ENCODE assay signal across 8 mouse cellular contexts in the genomic region with DNA sequence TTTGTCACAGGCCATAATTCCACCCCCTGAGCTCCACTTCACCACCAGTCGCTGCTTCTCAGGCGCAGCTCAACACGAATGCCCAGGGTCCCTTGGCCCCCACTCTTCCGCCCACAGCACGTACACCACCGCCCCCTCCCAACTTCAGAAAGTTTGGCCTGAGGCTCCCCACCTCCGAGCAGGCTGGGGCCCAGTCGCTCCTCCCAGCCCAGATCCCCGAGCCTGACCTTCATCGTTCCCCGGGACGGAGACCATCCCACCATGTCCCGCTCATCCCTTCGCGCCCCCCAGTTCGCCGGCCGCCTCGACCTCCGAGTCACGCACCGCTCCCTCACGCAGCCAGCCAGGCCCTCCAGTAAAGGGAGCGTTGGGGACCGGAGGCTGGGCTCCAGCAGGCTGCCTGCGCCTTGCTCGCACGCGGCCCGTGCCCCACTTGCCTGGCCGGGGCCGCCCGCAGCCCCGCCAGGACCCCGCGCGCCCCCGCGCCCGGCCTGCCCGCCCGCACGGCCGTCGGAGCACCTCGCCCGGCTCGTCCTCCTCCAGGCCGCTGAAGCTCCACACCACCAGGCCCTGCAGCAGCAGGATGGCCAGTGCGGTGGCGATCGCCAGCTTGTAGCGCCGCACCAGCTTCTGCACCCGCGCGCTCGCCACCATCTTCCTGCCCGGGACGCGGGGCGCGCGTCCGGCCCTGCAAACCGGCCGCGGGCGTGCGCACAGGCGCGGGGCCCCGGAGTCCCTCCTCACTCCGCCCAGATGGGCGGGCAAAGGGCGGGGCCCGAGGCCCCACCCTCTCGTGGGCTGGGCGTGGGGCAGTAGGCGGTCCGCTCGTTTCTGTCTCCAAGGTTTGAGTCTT. TPM values are rescaled to one million over a fixed set of nuclear protein-coding genes. Genes with fewer than 3 reads are reported as not detected.
DNase-seq lines count a peak whose midpoint lies in the region; ATAC-seq and TF ChIP-seq lines count a peak whose summit lies in the region.

TSS of gene Xylt2 (minus strand) at position 762 of the 853 bp plus-strand sequence.

- peak; percentile 89 for TF ChIP-seq POLR2A in CH12.LX (IDR thresholded peaks at IDR 0.05; ENCODE audit: low read depth, low read length)
- TF ChIP-seq POLR2A in testis, adult 2 months (IDR thresholded peaks at IDR 0.05; ENCODE audit: control insufficient read depth, low read depth, low read length), result no peak

- dilution Hi-C loops in CH12.LX (cut with MboI; ENCODE audit: extremely low pct_ligation_motif_present, extremely low pct_unique_long_range_greater_than_20kb, low sequenced_read_pairs), result no loop called here

- TF ChIP-seq EP300 in CH12.LX (IDR thresholded peaks at IDR 0.05; ENCODE audit: low read length), result no peak
- no peak for TF ChIP-seq EP300 in heart, postnatal 0 days (IDR thresholded peaks at IDR 0.05; ENCODE audit: low read depth)

- peak within 1 kb of the TSS; percentile 83 for H3K9ac ChIP-seq in CH12.LX (ENCODE audit: insufficient read depth, low read depth)
- peak within 1 kb of the TSS; percentile 91 for H3K9ac ChIP-seq in forebrain, embryonic 12.5 days
- H3K9ac ChIP-seq in heart, postnatal 0 days (replicated peaks; ENCODE audit: low read depth, low read length), result peak within 1 kb of the TSS; percentile 99
- H3K9ac ChIP-seq in liver, embryonic 16.5 days (ENCODE audit: low read depth, low read length), result peak within 1 kb of the TSS; percentile 80
- peak within 1 kb of the TSS; percentile 95 for H3K9ac ChIP-seq in neural tube, embryonic 13.5 days

- under 1% methylated on average over 80 of the region's 82 CpGs for WGBS in forebrain, embryonic 12.5 days
- WGBS in heart, postnatal 0 days, result under 1% methylated on average over 79 of the region's 82 CpGs
- under 1% methylated on average over 54 of the region's 82 CpGs for WGBS in liver, embryonic 16.5 days (ENCODE audit: insufficient replicate concordance)
- WGBS in neural tube, embryonic 13.5 days, result under 1% methylated on average over 81 of the region's 82 CpGs

- peaks cover 2% of the 10 kb centered on the region for H3K9me3 ChIP-seq in CH12.LX (replicated peaks; ENCODE audit: low read length)
- no peaks in the 10 kb centered on the region for H3K9me3 ChIP-seq in forebrain, embryonic 12.5 days
- H3K9me3 ChIP-seq in heart, postnatal 0 days (replicated peaks; ENCODE audit: control insufficient read depth, low read length), result no peaks in the 10 kb centered on the region
- H3K9me3 ChIP-seq in liver, embryonic 16.5 days (replicated peaks; ENCODE audit: control insufficient read depth, low read length), result no peaks in the 10 kb centered on the region
- no peaks in the 10 kb centered on the region; the same call in 1 of the 2 replicates for H3K9me3 ChIP-seq in neural tube, embryonic 13.5 days

- peak; percentile 95 for ATAC-seq in forebrain, embryonic 12.5 days (ENCODE audit: low FRiP score)
- ATAC-seq in heart, postnatal 0 days (ENCODE audit: insufficient read depth, low read depth), result peak; percentile 97
- ATAC-seq in liver, embryonic 16.5 days (ENCODE audit: low read depth), result peak; percentile 99
- peak; percentile 94 for ATAC-seq in neural tube, embryonic 13.5 days (ENCODE audit: low read depth)

- peaks cover 12 to 29% of the 10 kb centered on the region in 2 experiments for H3K4me1 ChIP-seq in CH12.LX (ENCODE audit: control insufficient read depth in 1 of 2, insufficient read depth in 2 of 2)
- H3K4me1 ChIP-seq in forebrain, embryonic 12.5 days, result peaks cover 25% of the 10 kb centered on the region
- peaks cover 25% of the 10 kb centered on the region for H3K4me1 ChIP-seq in heart, postnatal 0 days (ENCODE audit: control insufficient read depth, insufficient read depth)
- peaks cover 5% of the 10 kb centered on the region for H3K4me1 ChIP-seq in liver, embryonic 16.5 days (ENCODE audit: control insufficient read depth, low read depth, low read length)
- peaks cover 43% of the 10 kb centered on the region for H3K4me1 ChIP-seq in neural tube, embryonic 13.5 days (replicated peaks)
- peaks cover 12% of the 10 kb centered on the region for H3K4me1 ChIP-seq in testis, adult 2 months (ENCODE audit: control insufficient read depth, insufficient read depth, low read length)

- H3K27me3 ChIP-seq in CH12.LX (replicated peaks), result no peaks in the 10 kb centered on the region
- no peaks in the 10 kb centered on the region for H3K27me3 ChIP-seq in forebrain, embryonic 12.5 days
- no peaks in the 10 kb centered on the region for H3K27me3 ChIP-seq in heart, postnatal 0 days (ENCODE audit: control insufficient read depth, insufficient read depth, low read length)
- no peaks in the 10 kb centered on the region; the same call in 1 of the 2 replicates for H3K27me3 ChIP-seq in liver, embryonic 16.5 days (ENCODE audit: control insufficient read depth, insufficient read depth, low read depth, low read length)
- no peaks in the 10 kb centered on the region for H3K27me3 ChIP-seq in neural tube, embryonic 13.5 days
- no peaks in the 10 kb centered on the region for H3K27me3 ChIP-seq in testis, adult 2 months (ENCODE audit: control insufficient read depth, insufficient read depth, low read length)

- H3K27ac ChIP-seq in CH12.LX (ENCODE audit: insufficient read depth, low read depth), result no peak within 1 kb of the TSS
- H3K27ac ChIP-seq in forebrain, embryonic 12.5 days, result peak within 1 kb of the TSS; percentile 87
- H3K27ac ChIP-seq in heart, postnatal 0 days (ENCODE audit: low read depth), result peak within 1 kb of the TSS; percentile 79
- H3K27ac ChIP-seq in liver, embryonic 16.5 days (ENCODE audit: low read length), result no peak within 1 kb of the TSS
- H3K27ac ChIP-seq in neural tube, embryonic 13.5 days (replicated peaks), result peak within 1 kb of the TSS; percentile 94
- no peak within 1 kb of the TSS for H3K27ac ChIP-seq in testis, adult 2 months (ENCODE audit: control insufficient read depth, insufficient read depth, low read depth, low read length)

- no peak for TF ChIP-seq RAD21 in CH12.LX (IDR thresholded peaks at IDR 0.05; ENCODE audit: low read depth, low read length)

- peak within 1 kb of the TSS; percentile 77 to 95 (median 81) for H3K4me3 ChIP-seq in CH12.LX (replicated peaks in 1 of 3; ENCODE audit: low read depth in 2 of 3, low read length in 2 of 3, poor library complexity in 1 of 3)
- H3K4me3 ChIP-seq in forebrain, embryonic 12.5 days (replicated peaks), result peak within 1 kb of the TSS; percentile 83
- H3K4me3 ChIP-seq in heart, postnatal 0 days (ENCODE audit: low read depth, low read length), result peak within 1 kb of the TSS; percentile 100
- peak within 1 kb of the TSS; percentile 81 for H3K4me3 ChIP-seq in liver, embryonic 16.5 days (ENCODE audit: low read depth, low read length)
- peak within 1 kb of the TSS; percentile 88 for H3K4me3 ChIP-seq in neural tube, embryonic 13.5 days
- H3K4me3 ChIP-seq in testis, adult 2 months (ENCODE audit: control insufficient read depth, low read depth, low read length), result peak within 1 kb of the TSS; percentile 90

- in situ Hi-C loops in CH12.LX (cut with MboI; ENCODE audit: low pct_ligation_motif_present, low pct_unique_long_range_greater_than_20kb, low sequenced_read_pairs), result no loop called here

- H3K36me3 ChIP-seq in CH12.LX (replicated peaks in 1 of 2; ENCODE audit: control insufficient read depth in 1 of 2, insufficient read depth in 1 of 2, low read length in 1 of 2), result peaks cover 0 to 23% of the 10 kb centered on the region in 2 experiments
- no peaks in the 10 kb centered on the region for H3K36me3 ChIP-seq in forebrain, embryonic 12.5 days (replicated peaks)
- no peaks in the 10 kb centered on the region for H3K36me3 ChIP-seq in heart, postnatal 0 days (replicated peaks; ENCODE audit: control insufficient read depth, insufficient read depth, low read length)
- H3K36me3 ChIP-seq in liver, embryonic 16.5 days (ENCODE audit: control insufficient read depth, insufficient read depth), result no peaks in the 10 kb centered on the region
- no peaks in the 10 kb centered on the region for H3K36me3 ChIP-seq in neural tube, embryonic 13.5 days
- no peaks in the 10 kb centered on the region for H3K36me3 ChIP-seq in testis, adult 2 months (ENCODE audit: control insufficient read depth, insufficient read depth, low read length)

- no peaks in the 10 kb centered on the region for H3K79me2 ChIP-seq in CH12.LX (replicated peaks; ENCODE audit: control insufficient read depth, extremely low read depth, insufficient read depth, poor library complexity, severe bottlenecking)

- DNase-seq in CH12.LX (ENCODE audit: extremely low read depth), result peak; percentile 89
- DNase-seq in c-Kit-positive CD71-positive TER-119-negative erythroid progenitor cells, embryonic 14.5 days (ENCODE audit: low read depth), result peak; percentile 82
- peak; percentile 82 for DNase-seq in heart, postnatal 0 days (ENCODE audit: low spot score)
- peak; percentile 93 to 96 for DNase-seq in kidney, postnatal 4 days

- TF ChIP-seq CTCF in CH12.LX (conservative IDR thresholded peaks at IDR 0.05 in 1 of 2, IDR thresholded peaks at IDR 0.05 in 1 of 2; ENCODE audit: low read depth in 2 of 2, low read length in 2 of 2), result no peak
- TF ChIP-seq CTCF in heart, postnatal 0 days (IDR thresholded peaks at IDR 0.05; ENCODE audit: low read depth), result no peak
- no peak for TF ChIP-seq CTCF in testis, adult 2 months (IDR thresholded peaks at IDR 0.05; ENCODE audit: control insufficient read depth, insufficient read depth, insufficient replicate concordance, low read depth, low read length)

- peak within 1 kb of the TSS; percentile 82 for H3K4me2 ChIP-seq in CH12.LX (ENCODE audit: insufficient read depth, low read depth, poor library complexity, severe bottlenecking)
- peak within 1 kb of the TSS; percentile 77 for H3K4me2 ChIP-seq in forebrain, embryonic 12.5 days
- peak within 1 kb of the TSS; percentile 96 for H3K4me2 ChIP-seq in heart, postnatal 0 days (ENCODE audit: low read depth, low read length)
- H3K4me2 ChIP-seq in liver, embryonic 16.5 days (ENCODE audit: low read depth, low read length), result peak within 1 kb of the TSS; percentile 92
- H3K4me2 ChIP-seq in neural tube, embryonic 13.5 days, result peak within 1 kb of the TSS; percentile 82

TF ChIP-seq in CH12.LX, 34 proteins besides CTCF, POLR2A, EP300 and RAD21 (continues in another document):
- TF ChIP-seq TBP (conservative IDR thresholded peaks at IDR 0.05; ENCODE audit: low read depth, low read length) (no peak), MXI1 (IDR thresholded peaks at IDR 0.05; ENCODE audit: low read depth, low read length) (peak; percentile 67), MAFK (IDR thresholded peaks at IDR 0.05; ENCODE audit: insufficient replicate concordance, low read length) (no peak)

RNA-seq across cellular contexts. Expression of gene Xylt2, which starts in this region (rescaled TPM):
- total RNA-seq in CH12.LX (2012; rRNA removed) (15.5 and 20.2 TPM in 2 replicates), CH12.LX (2014; rRNA removed) (10.1 and 11.2 TPM in 2 replicates)
- polyA plus RNA-seq in CH12.LX (2012; ENCODE audit: insufficient read length, low read depth), result 15.2 and 16.3 TPM in 2 replicates
- polyA plus RNA-seq in forebrain, embryonic 12.5 days (2016; fragmentation: Nextera tagmentation; extraction: Ambion mirVana), result 13.6 and 17.4 TPM in 2 replicates
- 23.3 and 25.4 TPM in 2 replicates for total RNA-seq in heart, postnatal 0 days (2014; rRNA removed; ENCODE audit: low replicate concordance)
- polyA plus RNA-seq in heart, postnatal 0 days (2015; fragmentation: Nextera tagmentation; extraction: Ambion mirVana), result 7.0 and 7.5 TPM in 2 replicates
- 1.9 and 2.6 TPM in 2 replicates for polyA plus RNA-seq in liver, embryonic 16.5 days (2015; fragmentation: Nextera tagmentation; extraction: Ambion mirVana)
- polyA plus RNA-seq in neural tube, embryonic 13.5 days (2015; fragmentation: Nextera tagmentation; extraction: Ambion mirVana), result 16.0 and 16.1 TPM in 2 replicates
- polyA plus RNA-seq in testis, adult 2 months (2012; rRNA removed), result 3.3 and 3.4 TPM in 2 replicates

Comparison
In these comparisons a context has a peak if more than half of its experiments do, and no peak if none do; other contexts are left out.
1. H3K27ac ChIP-seq: peak in forebrain, embryonic 12.5 days (single experiment), heart, postnatal 0 days (single experiment) and neural tube, embryonic 13.5 days (single experiment); none in CH12.LX (single experiment), liver, embryonic 16.5 days (single experiment) and testis, adult 2 months (single experiment).
2. Peak in every context shown above with its lines, with median percentiles within 50 percentile points of each other: DNase-seq, H3K4me2 ChIP-seq, H3K4me3 ChIP-seq, H3K9ac ChIP-seq and ATAC-seq.